Mouse (Mus musculus): Measurements from ENCODE around the gene Pde1b. TPM values are rescaled to one million over a fixed set of nuclear protein-coding genes. Genes with fewer than 3 reads are reported as not detected.

The Pde1b gene
- 1.4 TPM for polyA plus RNA-seq (2014; fragmentation: Illumina TruSeq; extraction: RNeasy Lipid Tissue Mini Kit (QIAGEN cat#74804); ENCODE audit: low read depth, low replicate concordance)

DNA sequence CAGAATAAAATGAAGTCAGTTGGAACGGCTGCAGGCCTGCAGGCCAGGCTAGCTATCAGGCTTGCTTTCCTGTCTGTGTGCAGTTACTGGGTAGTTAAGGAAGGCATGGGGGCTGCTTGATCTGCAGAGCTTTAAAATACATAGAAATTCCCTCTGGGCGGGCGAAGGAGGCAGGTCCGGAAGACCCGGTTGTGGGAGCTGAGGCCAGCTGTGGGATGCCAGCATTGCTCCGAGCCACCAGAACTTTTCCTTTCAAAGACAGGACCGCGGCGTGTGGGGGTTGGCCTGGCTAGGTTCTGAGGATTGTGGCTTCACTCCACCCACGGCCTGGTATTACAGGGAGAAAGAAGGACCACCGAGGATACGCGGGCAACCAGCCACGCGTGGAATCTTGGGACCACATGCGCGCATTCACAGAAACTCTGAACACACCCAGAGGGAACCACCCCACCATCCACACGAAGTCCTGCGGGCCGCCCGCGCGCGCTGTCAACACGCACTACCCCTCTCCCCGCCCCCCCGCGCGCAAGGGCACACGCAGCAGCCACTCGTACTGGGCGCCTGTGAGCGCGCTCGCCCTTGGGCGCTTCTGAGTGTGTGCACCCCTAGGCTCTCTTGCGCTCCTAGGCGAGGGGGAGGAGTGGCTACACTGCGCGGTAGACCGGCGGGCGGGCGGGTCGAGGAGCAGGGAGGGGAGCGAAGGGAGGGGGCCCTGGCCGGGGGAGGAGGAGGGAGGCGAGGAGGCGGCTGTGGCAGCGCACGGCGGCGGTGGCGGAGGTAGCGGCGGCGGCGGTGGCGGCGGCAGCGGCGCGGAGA is at the start of gene Pde1b:
TSS of gene Pde1b (plus strand) at position 600 of the 816 bp plus-strand sequence.

DNA sequence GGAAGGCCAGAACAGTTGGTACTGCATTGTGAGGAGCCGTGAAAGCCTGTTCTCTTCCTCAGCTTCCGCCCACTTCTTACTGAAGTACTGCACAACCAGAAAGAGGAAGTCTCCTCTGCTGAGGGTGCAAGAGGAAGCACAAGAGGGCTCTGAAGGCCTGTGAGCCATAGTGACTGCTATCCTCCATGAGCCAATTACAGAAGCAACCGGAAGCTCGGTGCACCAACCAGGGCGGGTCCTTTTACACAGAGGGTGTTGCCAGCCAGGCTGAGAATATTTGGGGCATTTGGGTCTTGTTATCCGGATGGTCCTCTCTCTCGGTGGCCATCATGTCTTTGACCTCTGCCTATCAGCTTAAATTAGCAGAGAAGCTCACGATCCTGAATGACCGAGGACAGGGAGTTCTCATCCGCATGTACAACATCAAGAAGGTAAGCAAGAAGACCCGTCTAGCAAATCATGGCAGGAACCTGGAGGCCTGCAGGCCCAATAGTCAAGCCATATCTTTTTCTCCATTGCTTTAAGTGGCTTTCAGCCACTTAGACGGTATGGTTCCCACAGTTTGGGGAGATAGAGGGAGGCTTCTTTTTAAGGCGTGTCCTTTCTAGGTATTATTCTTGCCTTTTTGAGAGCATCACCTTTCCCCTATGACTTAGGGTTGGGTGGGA is 49.1 kb upstream of the Pde1b start, which contains the start of gene Nckap1l:
TSS of gene Nckap1l (plus strand) at position 244 of the 668 bp plus-strand sequence.

DNA sequence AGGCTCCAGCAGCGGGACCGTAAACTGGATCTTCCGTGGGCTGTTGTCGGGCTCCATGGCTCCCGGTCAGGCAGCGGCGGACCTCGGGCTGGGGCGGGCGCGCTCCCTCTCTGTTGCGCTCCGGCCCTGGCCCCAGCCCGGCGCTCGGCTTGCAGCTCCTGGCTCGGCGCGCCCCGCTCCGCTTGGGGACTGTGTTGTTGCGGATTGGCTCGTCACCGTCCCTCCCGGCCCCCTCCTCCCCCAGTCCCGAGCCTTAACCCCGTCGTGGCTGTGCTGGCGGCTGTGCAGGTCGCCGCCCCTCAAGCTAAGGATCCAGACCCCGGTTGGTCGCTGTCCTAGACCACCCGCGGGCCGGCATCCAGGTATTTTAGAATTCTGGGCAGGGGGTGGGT is 35.0 kb downstream of the Pde1b start, which contains the start of gene Ppp1r1a:
TSS of gene Ppp1r1a (minus strand) at position 182 of the 392 bp plus-strand sequence.

DNA sequence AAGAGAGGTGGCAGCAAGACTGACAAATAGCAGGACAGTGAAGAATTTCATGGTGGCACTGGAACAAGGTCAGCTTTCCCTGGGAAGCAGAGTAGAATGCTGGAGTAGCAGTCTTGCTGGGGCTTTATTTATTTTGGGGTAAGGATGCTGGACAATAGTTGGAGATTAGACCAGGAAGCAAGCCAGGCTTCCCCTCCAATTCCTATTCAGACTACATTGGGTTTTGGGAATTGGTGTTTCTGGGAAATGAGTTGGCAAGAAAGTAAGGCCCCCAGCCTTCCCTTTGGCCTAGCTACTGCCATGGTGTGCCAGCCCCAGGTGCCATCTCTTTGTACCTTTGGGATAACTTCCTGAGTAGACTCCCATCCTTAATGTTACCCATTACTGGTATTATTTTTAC is 62.1 kb downstream of the Pde1b start, which contains the start of gene Glycam1:
TSS of gene Glycam1 (minus strand) at position 101 of the 400 bp plus-strand sequence.

Other genes starting within 250 kb of the Pde1b start
- gene Nfe2, start 244.6 kb upstream of the Pde1b start, polyA plus RNA-seq (2014; fragmentation: Illumina TruSeq; extraction: RNeasy Lipid Tissue Mini Kit (QIAGEN cat#74804); ENCODE audit: low read depth, low replicate concordance): 0.77 TPM
- gene Copz1, start 230.3 kb upstream of the Pde1b start, polyA plus RNA-seq (2014; fragmentation: Illumina TruSeq; extraction: RNeasy Lipid Tissue Mini Kit (QIAGEN cat#74804); ENCODE audit: low read depth, low replicate concordance): 37.7 TPM
- not detected for gene Gpr84, start 192.4 kb upstream of the Pde1b start, polyA plus RNA-seq (2014; fragmentation: Illumina TruSeq; extraction: RNeasy Lipid Tissue Mini Kit (QIAGEN cat#74804); ENCODE audit: low read depth, low replicate concordance)
- gene Zfp385a, start 162.9 kb upstream of the Pde1b start, polyA plus RNA-seq (2014; fragmentation: Illumina TruSeq; extraction: RNeasy Lipid Tissue Mini Kit (QIAGEN cat#74804); ENCODE audit: low read depth, low replicate concordance): 0.67 TPM
- not detected for gene Itga5, start 136.3 kb upstream of the Pde1b start, polyA plus RNA-seq (2014; fragmentation: Illumina TruSeq; extraction: RNeasy Lipid Tissue Mini Kit (QIAGEN cat#74804); ENCODE audit: low read depth, low replicate concordance)
- 668 TPM for gene Gtsf1, start 72.6 kb upstream of the Pde1b start, polyA plus RNA-seq (2014; fragmentation: Illumina TruSeq; extraction: RNeasy Lipid Tissue Mini Kit (QIAGEN cat#74804); ENCODE audit: low read depth, low replicate concordance)
- gene Gtsf2, start 54.6 kb upstream of the Pde1b start, polyA plus RNA-seq (2014; fragmentation: Illumina TruSeq; extraction: RNeasy Lipid Tissue Mini Kit (QIAGEN cat#74804); ENCODE audit: low read depth, low replicate concordance): 396 TPM
- 87.4 TPM for gene Nckap1l, start 49.2 kb upstream of the Pde1b start, polyA plus RNA-seq (2014; fragmentation: Illumina TruSeq; extraction: RNeasy Lipid Tissue Mini Kit (QIAGEN cat#74804); ENCODE audit: low read depth, low replicate concordance)
- not detected for gene Ppp1r1a, start 35.0 kb downstream of the Pde1b start, polyA plus RNA-seq (2014; fragmentation: Illumina TruSeq; extraction: RNeasy Lipid Tissue Mini Kit (QIAGEN cat#74804); ENCODE audit: low read depth, low replicate concordance)
- gene Glycam1, start 62.0 kb downstream of the Pde1b start, polyA plus RNA-seq (2014; fragmentation: Illumina TruSeq; extraction: RNeasy Lipid Tissue Mini Kit (QIAGEN cat#74804); ENCODE audit: low read depth, low replicate concordance): not detected